Mouse (Mus musculus): ENCODE results near the gene Gm2431. TPM values are rescaled to one million over a fixed set of nuclear protein-coding genes. Genes with fewer than 3 reads are reported as not detected.
"Not testable (repeated sequence)": the region's sequence is repeated elsewhere in the genome, so short reads cannot be mapped to it uniquely, and the experiment has no call there.

Gene Gm2431
- polyA plus RNA-seq (2016; fragmentation: Nextera tagmentation; extraction: Ambion mirVana), result not detected in 2 replicates

- DNase-seq (ENCODE audit: low spot score); H3K4me1 ChIP-seq; H3K27me3 ChIP-seq (ENCODE audit: low read depth, poor library complexity, severe bottlenecking); H3K9me3 ChIP-seq (replicated peaks); H3K36me3 ChIP-seq; H3K4me3 ChIP-seq; H3K27ac ChIP-seq: not testable (repeated sequence)
- 54% methylated on average over 1 of the region's 1 CpGs for WGBS
Measured at GRCm38 (mm10) chr7:142258254-142258653, at the start of gene Gm2431. Gene Gm2431 (minus strand): TSS chr7:142258354.

- H3K27me3 ChIP-seq (ENCODE audit: low read depth, poor library complexity, severe bottlenecking); DNase-seq (ENCODE audit: low spot score); H3K4me1 ChIP-seq; H3K27ac ChIP-seq; H3K36me3 ChIP-seq; H3K4me3 ChIP-seq; H3K9me3 ChIP-seq (replicated peaks): not testable (repeated sequence)
- WGBS, result 97% methylated on average over 1 of the region's 1 CpGs
Measured at GRCm38 (mm10) chr7:142303929-142304328, 45.8 kb upstream of the Gm2431 start.

- 60% methylated on average over 3 of the region's 3 CpGs for WGBS
- H3K4me1 ChIP-seq, result peaks cover 7% of the 10 kb centered on the region; the same call in 1 of the 2 replicates
- peaks cover 4% of the 10 kb centered on the region; the same call in 1 of the 2 replicates for H3K27me3 ChIP-seq (ENCODE audit: low read depth, poor library complexity, severe bottlenecking)
- no peak for DNase-seq (ENCODE audit: low spot score)
- H3K27ac ChIP-seq, result no peak within 1 kb of the TSS
- no peaks in the 10 kb centered on the region for H3K36me3 ChIP-seq
- no peak within 1 kb of the TSS for H3K4me3 ChIP-seq
- no peaks in the 10 kb centered on the region for H3K9me3 ChIP-seq (replicated peaks)
Measured at GRCm38 (mm10) chr7:142303249-142303648, 45.1 kb upstream of the Gm2431 start, which contains the start of gene Krtap5-4. Gene Krtap5-4 (plus strand): TSS chr7:142303549.

GRCm38 (mm10) chr7:142297018-142297417 lies 38.9 kb upstream of the Gm2431 start, which contains the start of gene Krtap5-1:
Gene Krtap5-1 (minus strand): TSS chr7:142297118.
- not testable (repeated sequence) for H3K27me3 ChIP-seq (ENCODE audit: low read depth, poor library complexity, severe bottlenecking); H3K27ac ChIP-seq; H3K4me1 ChIP-seq; H3K4me3 ChIP-seq; DNase-seq (ENCODE audit: low spot score); H3K36me3 ChIP-seq; H3K9me3 ChIP-seq (replicated peaks)

GRCm38 (mm10) chr7:142296108-142296507 lies 38.0 kb upstream of the Gm2431 start:
- not testable (repeated sequence) for H3K27me3 ChIP-seq (ENCODE audit: low read depth, poor library complexity, severe bottlenecking); H3K4me3 ChIP-seq; DNase-seq (ENCODE audit: low spot score); H3K9me3 ChIP-seq (replicated peaks); H3K27ac ChIP-seq; H3K4me1 ChIP-seq; H3K36me3 ChIP-seq
- WGBS, result 20% methylated on average over 4 of the region's 4 CpGs

- no peak overlapping the region for H3K4me3 ChIP-seq
- DNase-seq (ENCODE audit: low spot score), result no peak
- H3K27me3 ChIP-seq (ENCODE audit: low read depth, poor library complexity, severe bottlenecking), result no peaks in the 10 kb centered on the region
- H3K9me3 ChIP-seq (replicated peaks), result no peaks in the 10 kb centered on the region
- H3K36me3 ChIP-seq, result no peaks in the 10 kb centered on the region
- H3K27ac ChIP-seq, result no peak overlapping the region
- 0 out of 2 replicates have a peak, but pooled peaks cover 3% of the 10 kb centered on the region for H3K4me1 ChIP-seq
Measured at GRCm38 (mm10) chr7:142295418-142295817, 37.3 kb upstream of the Gm2431 start.

- H3K4me3 ChIP-seq; H3K36me3 ChIP-seq; H3K27ac ChIP-seq; H3K27me3 ChIP-seq (ENCODE audit: low read depth, poor library complexity, severe bottlenecking); H3K9me3 ChIP-seq (replicated peaks); H3K4me1 ChIP-seq: not testable (repeated sequence)
- WGBS, result 0% methylated on average over 2 of the region's 2 CpGs
- DNase-seq (ENCODE audit: low spot score), result peak; percentile 53
Measured at GRCm38 (mm10) chr7:142293851-142294250, 35.7 kb upstream of the Gm2431 start.

- H3K9me3 ChIP-seq (replicated peaks); H3K27ac ChIP-seq; H3K36me3 ChIP-seq; H3K4me3 ChIP-seq; DNase-seq (ENCODE audit: low spot score): not testable (repeated sequence)
- peaks cover 27% of the 10 kb centered on the region for H3K27me3 ChIP-seq (ENCODE audit: low read depth, poor library complexity, severe bottlenecking)
- WGBS, result 25% methylated on average over 9 of the region's 9 CpGs
- peaks cover 13% of the 10 kb centered on the region for H3K4me1 ChIP-seq
Measured at GRCm38 (mm10) chr7:142285910-142286612, 27.9 kb upstream of the Gm2431 start.

GRCm38 (mm10) chr7:142285130-142285835 lies 27.1 kb upstream of the Gm2431 start:
- no peaks in the 10 kb centered on the region for H3K9me3 ChIP-seq (replicated peaks)
- H3K36me3 ChIP-seq, result no peaks in the 10 kb centered on the region
- peak overlapping the region; percentile 63 for H3K4me3 ChIP-seq
- 10% methylated on average over 23 of the region's 23 CpGs for WGBS
- DNase-seq (ENCODE audit: low spot score), result peak; percentile 61
- H3K27ac ChIP-seq, result peak overlapping the region; percentile 87; the same call in 1 of the 2 replicates
- peaks cover 13% of the 10 kb centered on the region for H3K4me1 ChIP-seq
- peaks cover 27% of the 10 kb centered on the region for H3K27me3 ChIP-seq (ENCODE audit: low read depth, poor library complexity, severe bottlenecking)

GRCm38 (mm10) chr7:142284615-142285080 lies 26.5 kb upstream of the Gm2431 start:
- H3K4me1 ChIP-seq, result peaks cover 13% of the 10 kb centered on the region
- peak overlapping the region; percentile 63 for H3K4me3 ChIP-seq
- no peaks in the 10 kb centered on the region for H3K36me3 ChIP-seq
- WGBS, result under 1% methylated on average over 19 of the region's 19 CpGs
- peak overlapping the region; percentile 87 for H3K27ac ChIP-seq
- peaks cover 27% of the 10 kb centered on the region for H3K27me3 ChIP-seq (ENCODE audit: low read depth, poor library complexity, severe bottlenecking)
- H3K9me3 ChIP-seq (replicated peaks), result no peaks in the 10 kb centered on the region
- DNase-seq (ENCODE audit: low spot score), result peak; percentile 95

GRCm38 (mm10) chr7:142284023-142284591 lies 26.0 kb upstream of the Gm2431 start:
- DNase-seq (ENCODE audit: low spot score), result peak; percentile 82
- H3K27me3 ChIP-seq (ENCODE audit: low read depth, poor library complexity, severe bottlenecking), result peaks cover 27% of the 10 kb centered on the region
- no peaks in the 10 kb centered on the region for H3K36me3 ChIP-seq
- H3K27ac ChIP-seq, result peak overlapping the region; percentile 87
- under 1% methylated on average over 38 of the region's 38 CpGs for WGBS
- H3K4me1 ChIP-seq, result peaks cover 13% of the 10 kb centered on the region
- peak overlapping the region; percentile 63 for H3K4me3 ChIP-seq
- H3K9me3 ChIP-seq (replicated peaks), result no peaks in the 10 kb centered on the region

- not testable (repeated sequence) for H3K36me3 ChIP-seq; DNase-seq (ENCODE audit: low spot score); H3K27ac ChIP-seq; H3K4me3 ChIP-seq; H3K9me3 ChIP-seq (replicated peaks)
- peaks cover 13% of the 10 kb centered on the region for H3K4me1 ChIP-seq
- 8% methylated on average over 2 of the region's 2 CpGs for WGBS
- peaks cover 27% of the 10 kb centered on the region for H3K27me3 ChIP-seq (ENCODE audit: low read depth, poor library complexity, severe bottlenecking)
Measured at GRCm38 (mm10) chr7:142282847-142283246, 24.7 kb upstream of the Gm2431 start.

- H3K4me1 ChIP-seq; DNase-seq (ENCODE audit: low spot score); H3K9me3 ChIP-seq (replicated peaks); H3K36me3 ChIP-seq; H3K4me3 ChIP-seq; H3K27ac ChIP-seq: not testable (repeated sequence)
- WGBS, result 79% methylated on average over 1 of the region's 1 CpGs
- H3K27me3 ChIP-seq (ENCODE audit: low read depth, poor library complexity, severe bottlenecking), result peaks cover 13% of the 10 kb centered on the region
Measured at GRCm38 (mm10) chr7:142279291-142279690, 21.1 kb upstream of the Gm2431 start.

Measured in limb, embryonic 10.5 days (tissue).